Mouse (Mus musculus): ENCODE data around the gene Npas3. TPM values are rescaled to one million over a fixed set of nuclear protein-coding genes. Genes with fewer than 3 reads are reported as not detected.

Npas3 gene
- polyA plus RNA-seq, 1 experiment = 1.2 TPM

- no peak for TF ChIP-seq EP300 (IDR thresholded peaks at IDR 0.05; ENCODE audit: insufficient read depth, low read depth, low read length)
- TF ChIP-seq CTCF (IDR thresholded peaks at IDR 0.05; ENCODE audit: low read depth, low read length) = no peak
- no peak for TF ChIP-seq POLR2A (IDR thresholded peaks at IDR 0.05; ENCODE audit: insufficient read depth, low read length)
- Histone ChIP-seq H3K27ac (ENCODE audit: insufficient read depth, low read length) (no peak overlapping the region), H3K9me3 (replicated peaks; ENCODE audit: control insufficient read depth, insufficient read depth, low read length, poor library complexity, severe bottlenecking) (no peaks in the 10 kb centered on the region), H3K4me1 (ENCODE audit: control insufficient read depth, insufficient read depth, low read length) (no peaks in the 10 kb centered on the region), H3K9ac (ENCODE audit: low read depth, poor library complexity, severe bottlenecking) (no peak overlapping the region), H3K4me3 (ENCODE audit: low read depth, low read length) (no peak overlapping the region), H3K36me3 (ENCODE audit: control insufficient read depth, insufficient read depth, low read length, poor library complexity, severe bottlenecking) (no peaks in the 10 kb centered on the region), H3K27me3 (ENCODE audit: control insufficient read depth, insufficient read depth, low read length, poor library complexity, severe bottlenecking) (no peaks in the 10 kb centered on the region)
Observed at GRCm38 (mm10) chr12:53869981-53870380, 621.5 kb downstream of the Npas3 start.

- H3K4me3 ChIP-seq (ENCODE audit: low read depth, low read length) = no peak overlapping the region
- no peaks in the 10 kb centered on the region for H3K9me3 ChIP-seq (replicated peaks; ENCODE audit: control insufficient read depth, insufficient read depth, low read length, poor library complexity, severe bottlenecking)
Observed at GRCm38 (mm10) chr12:53875226-53875625, 626.7 kb downstream of the Npas3 start.

GRCm38 (mm10) chr12:53876693-53877092 lies 628.2 kb downstream of the Npas3 start:
- no peaks in the 10 kb centered on the region for H3K27me3 ChIP-seq (ENCODE audit: control insufficient read depth, insufficient read depth, low read length, poor library complexity, severe bottlenecking)
- TF ChIP-seq POLR2A (IDR thresholded peaks at IDR 0.05; ENCODE audit: insufficient read depth, low read length) (no peak), EP300 (IDR thresholded peaks at IDR 0.05; ENCODE audit: insufficient read depth, low read depth, low read length) (no peak), CTCF (IDR thresholded peaks at IDR 0.05; ENCODE audit: low read depth, low read length) (no peak)
- H3K4me1 ChIP-seq (ENCODE audit: control insufficient read depth, insufficient read depth, low read length) = no peaks in the 10 kb centered on the region

More at GRCm38 (mm10) chr12:53875226-53875625, 626.7 kb downstream of the Npas3 start:
- H3K9ac ChIP-seq (ENCODE audit: low read depth, poor library complexity, severe bottlenecking) = no peak overlapping the region
- no peaks in the 10 kb centered on the region for H3K4me1 ChIP-seq (ENCODE audit: control insufficient read depth, insufficient read depth, low read length)
- no peaks in the 10 kb centered on the region for H3K36me3 ChIP-seq (ENCODE audit: control insufficient read depth, insufficient read depth, low read length, poor library complexity, severe bottlenecking)
- no peak for TF ChIP-seq POLR2A (IDR thresholded peaks at IDR 0.05; ENCODE audit: insufficient read depth, low read length)
- no peak for TF ChIP-seq CTCF (IDR thresholded peaks at IDR 0.05; ENCODE audit: low read depth, low read length)
- no peak for TF ChIP-seq EP300 (IDR thresholded peaks at IDR 0.05; ENCODE audit: insufficient read depth, low read depth, low read length)
- H3K27ac ChIP-seq (ENCODE audit: insufficient read depth, low read length) = no peak overlapping the region
- no peaks in the 10 kb centered on the region for H3K27me3 ChIP-seq (ENCODE audit: control insufficient read depth, insufficient read depth, low read length, poor library complexity, severe bottlenecking)

GRCm38 (mm10) chr12:53881684-53882083 lies 633.2 kb downstream of the Npas3 start:
- H3K9ac ChIP-seq (ENCODE audit: low read depth, poor library complexity, severe bottlenecking) = no peak overlapping the region
- H3K27ac ChIP-seq (ENCODE audit: insufficient read depth, low read length) = no peak overlapping the region
- no peaks in the 10 kb centered on the region for H3K4me1 ChIP-seq (ENCODE audit: control insufficient read depth, insufficient read depth, low read length)
- no peaks in the 10 kb centered on the region for H3K9me3 ChIP-seq (replicated peaks; ENCODE audit: control insufficient read depth, insufficient read depth, low read length, poor library complexity, severe bottlenecking)
- H3K4me3 ChIP-seq (ENCODE audit: low read depth, low read length) = no peak overlapping the region
- no peaks in the 10 kb centered on the region for H3K36me3 ChIP-seq (ENCODE audit: control insufficient read depth, insufficient read depth, low read length, poor library complexity, severe bottlenecking)
- no peaks in the 10 kb centered on the region for H3K27me3 ChIP-seq (ENCODE audit: control insufficient read depth, insufficient read depth, low read length, poor library complexity, severe bottlenecking)
- no peak for TF ChIP-seq EP300 (IDR thresholded peaks at IDR 0.05; ENCODE audit: insufficient read depth, low read depth, low read length)

More at GRCm38 (mm10) chr12:53876693-53877092, 628.2 kb downstream of the Npas3 start:
- Histone ChIP-seq H3K9me3 (replicated peaks; ENCODE audit: control insufficient read depth, insufficient read depth, low read length, poor library complexity, severe bottlenecking) (no peaks in the 10 kb centered on the region), H3K36me3 (ENCODE audit: control insufficient read depth, insufficient read depth, low read length, poor library complexity, severe bottlenecking) (no peaks in the 10 kb centered on the region), H3K4me3 (ENCODE audit: low read depth, low read length) (no peak overlapping the region), H3K9ac (ENCODE audit: low read depth, poor library complexity, severe bottlenecking) (no peak overlapping the region), H3K27ac (ENCODE audit: insufficient read depth, low read length) (no peak overlapping the region)

GRCm38 (mm10) chr12:53882863-53883262 lies 634.4 kb downstream of the Npas3 start:
- H3K4me3 ChIP-seq (ENCODE audit: low read depth, low read length) = no peak overlapping the region
- no peaks in the 10 kb centered on the region for H3K4me1 ChIP-seq (ENCODE audit: control insufficient read depth, insufficient read depth, low read length)
- no peak overlapping the region for H3K9ac ChIP-seq (ENCODE audit: low read depth, poor library complexity, severe bottlenecking)
- no peak overlapping the region for H3K27ac ChIP-seq (ENCODE audit: insufficient read depth, low read length)
- no peaks in the 10 kb centered on the region for H3K36me3 ChIP-seq (ENCODE audit: control insufficient read depth, insufficient read depth, low read length, poor library complexity, severe bottlenecking)
- no peak for TF ChIP-seq CTCF (IDR thresholded peaks at IDR 0.05; ENCODE audit: low read depth, low read length)
- no peak for TF ChIP-seq EP300 (IDR thresholded peaks at IDR 0.05; ENCODE audit: insufficient read depth, low read depth, low read length)
- TF ChIP-seq POLR2A (IDR thresholded peaks at IDR 0.05; ENCODE audit: insufficient read depth, low read length) = no peak
- H3K9me3 ChIP-seq (replicated peaks; ENCODE audit: control insufficient read depth, insufficient read depth, low read length, poor library complexity, severe bottlenecking) = no peaks in the 10 kb centered on the region
- no peaks in the 10 kb centered on the region for H3K27me3 ChIP-seq (ENCODE audit: control insufficient read depth, insufficient read depth, low read length, poor library complexity, severe bottlenecking)

- TF ChIP-seq EP300 (IDR thresholded peaks at IDR 0.05; ENCODE audit: insufficient read depth, low read depth, low read length) (no peak), CTCF (IDR thresholded peaks at IDR 0.05; ENCODE audit: low read depth, low read length) (no peak), POLR2A (IDR thresholded peaks at IDR 0.05; ENCODE audit: insufficient read depth, low read length) (no peak)
- no peak overlapping the region for H3K4me3 ChIP-seq (ENCODE audit: low read depth, low read length)
- H3K9me3 ChIP-seq (replicated peaks; ENCODE audit: control insufficient read depth, insufficient read depth, low read length, poor library complexity, severe bottlenecking) = no peaks in the 10 kb centered on the region
- H3K27me3 ChIP-seq (ENCODE audit: control insufficient read depth, insufficient read depth, low read length, poor library complexity, severe bottlenecking) = no peaks in the 10 kb centered on the region
- H3K27ac ChIP-seq (ENCODE audit: insufficient read depth, low read length) = no peak overlapping the region
- no peaks in the 10 kb centered on the region for H3K36me3 ChIP-seq (ENCODE audit: control insufficient read depth, insufficient read depth, low read length, poor library complexity, severe bottlenecking)
- no peaks in the 10 kb centered on the region for H3K4me1 ChIP-seq (ENCODE audit: control insufficient read depth, insufficient read depth, low read length)
- no peak overlapping the region for H3K9ac ChIP-seq (ENCODE audit: low read depth, poor library complexity, severe bottlenecking)
Observed at GRCm38 (mm10) chr12:53888624-53889023, 640.1 kb downstream of the Npas3 start.

Data from ES-Bruce4 (cell line).